ENCODE assay signal across 12 mouse cellular contexts in the genomic region with DNA sequence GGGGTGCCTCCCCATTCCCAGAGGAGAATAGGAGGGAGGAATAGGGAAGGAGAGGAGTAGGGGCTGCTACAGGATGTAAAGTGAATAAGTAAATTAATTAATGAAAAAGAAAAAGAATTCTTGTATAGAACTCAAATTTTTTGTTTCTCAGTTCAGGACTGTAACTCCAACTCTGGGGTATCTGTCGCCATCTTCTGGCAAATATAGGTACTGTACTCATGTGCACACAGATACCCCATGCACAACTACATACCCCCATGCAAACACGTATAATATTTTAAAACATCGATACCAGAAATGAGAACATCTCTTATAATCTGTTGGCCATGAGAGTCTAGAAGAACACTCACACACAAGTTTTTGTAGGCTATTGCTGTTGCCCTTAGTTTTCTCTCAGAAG.
A peak's percentile ranks its signal among the peaks of the same experiment; 100 is the strongest.
DNase-seq lines count a peak whose midpoint lies in the region; ATAC-seq and TF ChIP-seq lines count a peak whose summit lies in the region.
"Had no signal": no experiment of that assay in that cellular context is flagged by ENCODE, and none has a peak within 500 bp of the region (broad histone marks: within the 10 kb centered on the region; RNA-seq: fewer than 3 reads in every experiment).

No protein-coding gene starts in this region.

- H3K9me3 ChIP-seq in kidney, postnatal 0 days (replicated peaks; ENCODE audit: low read length): no peaks in the 10 kb centered on the region
- H3K9me3 ChIP-seq in neural tube, embryonic 15.5 days (replicated peaks): no peaks in the 10 kb centered on the region
- H3K9me3 ChIP-seq: limb, embryonic 13.5 days had no signal

- no peak for ATAC-seq in kidney, postnatal 0 days (replicated peaks; ENCODE audit: low FRiP score, low read depth)
- no peak for ATAC-seq in neural tube, embryonic 15.5 days (ENCODE audit: low FRiP score)

- no peaks in the 10 kb centered on the region for H3K36me3 ChIP-seq in kidney, postnatal 0 days (ENCODE audit: insufficient read depth, low read length)
- no peaks in the 10 kb centered on the region for H3K36me3 ChIP-seq in neural tube, embryonic 15.5 days
- H3K36me3 ChIP-seq: limb, embryonic 13.5 days had no signal

- H3K4me3 ChIP-seq in cerebellum, adult 2 months (replicated peaks; ENCODE audit: insufficient read depth, low read depth, low read length): no peak overlapping the region
- no peak overlapping the region for H3K4me3 ChIP-seq in kidney, postnatal 0 days (replicated peaks; ENCODE audit: low read depth, low read length)
- no peak overlapping the region for H3K4me3 ChIP-seq in neural tube, embryonic 15.5 days (replicated peaks)
- H3K4me3 ChIP-seq: limb, embryonic 13.5 days had no signal

- no peak overlapping the region for H3K27ac ChIP-seq in cerebellum, adult 2 months (ENCODE audit: insufficient read depth, low read length)
- no peak overlapping the region for H3K27ac ChIP-seq in kidney, postnatal 0 days
- H3K27ac ChIP-seq in neural tube, embryonic 15.5 days (replicated peaks): no peak overlapping the region
- H3K27ac ChIP-seq: limb, embryonic 13.5 days had no signal

- 70% methylated on average over 3 of the region's 3 CpGs for WGBS in cerebellum, adult 2 months
- WGBS in kidney, postnatal 0 days: 78% methylated on average over 3 of the region's 3 CpGs
- WGBS in neural tube, embryonic 15.5 days: 74% methylated on average over 3 of the region's 3 CpGs

- peaks cover 3% of the 10 kb centered on the region; the same call in 1 of the 2 replicates for H3K4me1 ChIP-seq in cerebellum, adult 2 months (ENCODE audit: control insufficient read depth, insufficient read depth, low read length)
- H3K4me1 ChIP-seq in kidney, postnatal 0 days (replicated peaks; ENCODE audit: insufficient read depth, low read length): no peaks in the 10 kb centered on the region
- no peaks in the 10 kb centered on the region for H3K4me1 ChIP-seq in neural tube, embryonic 15.5 days
- H3K4me1 ChIP-seq: limb, embryonic 13.5 days had no signal

- H3K27me3 ChIP-seq in cerebellum, adult 2 months (ENCODE audit: control insufficient read depth, insufficient read depth, low read length): no peaks in the 10 kb centered on the region
- H3K27me3 ChIP-seq in kidney, postnatal 0 days (ENCODE audit: insufficient read depth, low read length): no peaks in the 10 kb centered on the region
- H3K27me3 ChIP-seq in neural tube, embryonic 15.5 days (replicated peaks): no peaks in the 10 kb centered on the region
- H3K27me3 ChIP-seq: limb, embryonic 13.5 days had no signal

- TF ChIP-seq POLR2A in cerebellum, adult 2 months (IDR thresholded peaks at IDR 0.05; ENCODE audit: borderline replicate concordance, insufficient read depth, low read length): no peak

- DNase-seq in cerebellum, postnatal 14 days: peak; percentile 13 to 32
- no peak for DNase-seq in cerebellum, adult 2 months
- DNase-seq in kidney, postnatal 0 days (ENCODE audit: low spot score): peak; percentile 1
- DNase-seq in kidney, adult 11 months: no peak
- peak; percentile 8 for DNase-seq in thymus, postnatal 4 days
- DNase-seq in thymus, postnatal 36 days: no peak
- DNase-seq in right cerebral cortex, postnatal 14 days: no peak
- DNase-seq: gastrocnemius, postnatal 25 days; heart, postnatal 14 days; lung, postnatal 14 days had no signal

- H3K4me2 ChIP-seq in kidney, postnatal 0 days (ENCODE audit: low read length): no peak overlapping the region
- no peak overlapping the region for H3K4me2 ChIP-seq in neural tube, embryonic 15.5 days
- H3K4me2 ChIP-seq: limb, embryonic 13.5 days had no signal

- TF ChIP-seq CTCF in cerebellum, adult 2 months (IDR thresholded peaks at IDR 0.05; ENCODE audit: borderline replicate concordance, insufficient read depth, low read depth, low read length): no peak
- TF ChIP-seq CTCF in kidney, postnatal 0 days (IDR thresholded peaks at IDR 0.05; ENCODE audit: low read depth): peak; percentile 52

- no peak overlapping the region for H3K9ac ChIP-seq in kidney, postnatal 0 days (ENCODE audit: low read depth, low read length)
- H3K9ac ChIP-seq in neural tube, embryonic 15.5 days (replicated peaks): no peak overlapping the region
- H3K9ac ChIP-seq: limb, embryonic 13.5 days had no signal

Comparison
In these comparisons a context has a peak if more than half of its experiments do, and no peak if none do; other contexts are left out.
1. DNase-seq: peak in cerebellum, postnatal 14 days (2 of 2), kidney, postnatal 0 days (single experiment) and thymus, postnatal 4 days (single experiment); none in cerebellum, adult 2 months (0 of 2), kidney, adult 11 months (single experiment), thymus, postnatal 36 days (0 of 2) and right cerebral cortex, postnatal 14 days (single experiment).